Mouse (Mus musculus) hindbrain, embryonic 14.5 days (tissue): ENCODE data around the gene Rtl9. TPM values are rescaled to one million over a fixed set of nuclear protein-coding genes. Genes with fewer than 3 reads are reported as not detected.
A peak's percentile ranks its signal among the peaks of the same experiment; 100 is the strongest.

Experiments used
- ATAC-seq: fragments of 200-750 bp; cut with Nextera tagmentation; 2 replicates; pipeline ENCODE4 v1.8.0; 2017; ENCODE audit warnings: moderate number of reproducible peaks, mild to moderate bottlenecking, moderate TSS enrichment, moderate library complexity; ENCODE audit not compliant: low FRiP score
- DNase-seq: peaks from one replicate; pipeline ENCODE4 v3.0.0-alpha.2; 2015; ENCODE audit warnings: low spot score
- H3K27ac ChIP-seq: fragments of 300-500 bp; sonication (generic); 2 replicates; pipeline ENCODE4 v1.5.1; 2014; ENCODE audit warnings: mild to moderate bottlenecking, moderate library complexity
- H3K27me3 ChIP-seq: fragments of 300-500 bp; sonication (generic); 2 replicates; pipeline ENCODE4 v1.6.1; 2014; ENCODE audit warnings: mild to moderate bottlenecking, low read length, mixed read lengths; ENCODE audit not compliant: control insufficient read depth, insufficient read depth
- H3K36me3 ChIP-seq: fragments of 300-500 bp; sonication (generic); replicated peaks from 2 replicates; pipeline ENCODE4 v1.6.1; 2014; ENCODE audit not compliant: control insufficient read depth, insufficient read depth
- H3K4me1 ChIP-seq: fragments of 300-500 bp; sonication (generic); replicated peaks from 2 replicates; pipeline ENCODE4 v1.6.1; 2014; ENCODE audit warnings: antibody characterized with exemption, low read length, mixed read lengths; ENCODE audit not compliant: control insufficient read depth, insufficient read depth
- H3K4me2 ChIP-seq: fragments of 300-500 bp; sonication (generic); replicated peaks from 2 replicates; pipeline ENCODE4 v1.6.1; 2014; ENCODE audit warnings: mild to moderate bottlenecking, moderate library complexity
- H3K4me3 ChIP-seq: fragments of 300-500 bp; sonication (generic); replicated peaks from 2 replicates; pipeline ENCODE4 v1.5.1; 2014; ENCODE audit warnings: mild to moderate bottlenecking, low read length
- H3K9ac ChIP-seq: fragments of 300-500 bp; sonication (generic); 2 replicates; pipeline ENCODE4 v1.6.1; 2014
- H3K9me3 ChIP-seq: fragments of 300-500 bp; sonication (generic); 2 replicates; pipeline ENCODE4 v1.6.1; 2016; ENCODE audit warnings: low read length; ENCODE audit not compliant: control insufficient read depth
- WGBS: fragments of 180-500 bp; shearing (Covaris S2); extraction: QIAGEN DNeasy Blood & Tissue Kit; methylation state at CpG from one replicate; pipeline ENCODE4 v1.1.7; 2014; 5-methylcytosine and 5-hydroxymethylcytosine counted together
- polyA plus RNA-seq: library from polyadenylated mRNA; unstranded; fragments of >200 nt; fragmentation: Nextera tagmentation; extraction: Ambion mirVana; gene quantifications from 2 replicates; pipeline ENCODE4 v1.2.1, GENCODE M21; 2014

Rtl9 gene
- polyA plus RNA-seq, 1 experiment from 2014 or later = 0.67 TPM

DNA sequence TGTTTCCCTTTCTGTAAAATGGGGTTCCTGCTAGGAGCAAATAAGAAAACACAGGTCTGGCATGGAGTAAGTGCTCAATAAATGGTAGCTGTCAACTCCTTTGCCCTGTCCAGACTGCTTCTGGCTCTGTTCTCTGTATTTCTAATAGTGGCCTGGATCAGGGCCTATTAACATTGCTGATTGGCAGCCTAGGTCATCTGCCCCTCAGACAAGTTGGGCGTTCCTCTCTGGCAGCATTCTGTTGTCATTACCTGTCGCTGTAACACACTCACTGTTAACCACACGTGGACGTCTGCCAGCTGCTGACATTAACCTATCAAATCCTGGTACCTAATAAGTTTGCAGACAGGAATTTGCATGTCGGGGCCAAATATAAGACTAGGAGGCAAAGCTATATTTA is 31.8 kb upstream of the Rtl9 start:
- no peak for ATAC-seq
- WGBS = 69% methylated on average over 5 of the region's 5 CpGs
- Histone ChIP-seq H3K4me2 (no peak overlapping the region), H3K9me3 (no peaks in the 10 kb centered on the region), H3K4me1 (no peaks in the 10 kb centered on the region), H3K4me3 (no peak overlapping the region), H3K27ac (no peak overlapping the region), H3K9ac (no peak overlapping the region), H3K36me3 (no peaks in the 10 kb centered on the region), H3K27me3 (no peaks in the 10 kb centered on the region)
- no peak for DNase-seq

DNA sequence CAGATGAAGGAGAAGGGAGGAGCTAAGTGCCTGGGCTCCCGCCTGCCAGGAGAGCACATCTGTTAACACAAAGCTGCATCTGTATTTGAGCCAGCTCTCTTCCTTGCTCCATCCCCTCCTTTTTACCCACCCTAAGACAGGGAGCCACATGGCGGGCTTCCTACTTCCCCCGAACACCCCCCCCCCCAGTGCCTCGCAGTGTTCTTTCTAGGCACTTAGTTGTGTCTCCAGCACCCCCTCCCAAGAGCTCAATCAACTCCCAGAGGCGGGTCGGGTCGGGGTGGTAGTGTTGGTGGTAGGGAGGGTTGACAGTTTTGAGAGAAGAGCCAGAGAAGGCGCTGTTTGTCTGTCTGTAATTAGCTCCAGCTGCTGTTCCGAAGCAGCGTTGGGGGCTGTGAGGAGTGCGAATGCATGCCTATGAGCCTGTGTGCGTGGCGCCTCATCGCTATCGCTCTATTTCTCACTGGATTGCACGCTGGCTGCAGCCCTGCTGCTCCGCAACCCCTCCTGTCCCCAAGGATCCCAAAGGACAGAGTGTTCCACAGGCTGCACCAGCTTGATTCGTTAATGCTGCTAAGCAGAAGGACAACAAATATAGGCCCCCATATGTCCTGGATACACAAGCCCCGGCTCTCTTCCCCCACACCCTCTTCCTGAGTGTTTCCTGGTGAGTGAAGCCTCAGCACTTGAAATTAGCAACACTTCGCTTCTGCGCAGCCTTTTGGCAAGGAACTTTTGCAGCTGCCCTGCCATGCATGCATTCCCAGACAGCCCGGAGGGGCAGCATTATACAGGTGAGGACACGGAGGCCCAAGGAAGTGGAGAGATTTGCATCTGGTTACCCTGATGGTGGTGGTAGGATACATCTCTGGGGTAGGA is 18.7 kb upstream of the Rtl9 start:
- H3K4me1 ChIP-seq = no peaks in the 10 kb centered on the region
- 20% methylated on average over 22 of the region's 23 CpGs for whole genome bisulfite sequencing
- H3K27me3 ChIP-seq = peaks cover 20% of the 10 kb centered on the region
- H3K36me3 ChIP-seq = no peaks in the 10 kb centered on the region
- H3K9ac ChIP-seq = peak overlapping the region; percentile 44
- no peak overlapping the region for H3K27ac ChIP-seq
- peak overlapping the region; percentile 28 for H3K4me3 ChIP-seq
- DNase-seq = no peak
- peak; percentile 76; the same call in 1 of the 2 replicates for ATAC-seq
- peak overlapping the region; percentile 55 for H3K4me2 ChIP-seq
- no peaks in the 10 kb centered on the region for H3K9me3 ChIP-seq

DNA sequence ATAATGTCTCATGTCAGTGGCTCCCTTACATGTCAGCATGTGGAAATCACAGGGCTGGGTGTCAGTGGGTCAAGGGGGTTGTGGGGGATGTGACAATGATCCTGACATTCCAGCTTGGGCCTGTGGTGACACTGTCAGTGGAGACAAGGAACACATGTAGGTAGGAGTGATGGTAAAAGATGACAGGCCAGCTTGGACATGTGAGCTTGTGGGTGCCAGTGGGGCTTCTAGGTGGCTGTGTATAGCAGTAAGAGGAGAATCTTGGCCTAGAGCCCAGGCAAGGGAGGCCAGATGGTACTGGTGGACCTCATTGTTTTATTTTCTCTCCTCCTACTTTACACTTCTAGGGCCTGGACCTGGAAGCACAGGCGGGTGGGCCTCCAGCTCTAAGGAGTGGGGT is 16.7 kb upstream of the Rtl9 start:
- Histone ChIP-seq H3K27me3 (peaks cover 12% of the 10 kb centered on the region), H3K9me3 (no peaks in the 10 kb centered on the region), H3K9ac (no peak overlapping the region), H3K4me1 (no peaks in the 10 kb centered on the region), H3K4me2 (no peak overlapping the region), H3K36me3 (no peaks in the 10 kb centered on the region), H3K27ac (no peak overlapping the region), H3K4me3 (no peak overlapping the region)
- ATAC-seq (no peak), DNase-seq (no peak)
- WGBS = 63% methylated on average over 1 of the region's 1 CpGs

DNA sequence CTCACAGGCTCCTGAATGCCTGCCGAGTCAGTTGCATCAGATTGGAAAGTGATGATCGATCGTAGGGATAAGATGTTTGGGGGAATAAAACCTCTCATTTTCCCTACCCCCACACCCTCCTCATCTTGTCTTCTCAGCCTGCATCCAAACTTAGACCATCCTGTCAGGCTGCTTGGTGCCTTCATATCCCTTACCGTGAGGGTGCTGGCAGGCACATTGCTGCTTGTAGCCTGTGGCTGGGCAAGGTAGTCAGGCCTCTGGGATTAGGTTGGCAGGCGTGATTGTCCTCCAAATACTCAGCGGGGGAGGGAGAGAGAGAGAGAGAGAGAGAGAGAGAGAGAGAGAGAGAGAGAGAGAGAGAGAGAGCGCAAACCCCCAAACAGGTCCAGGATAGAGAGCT is 11.2 kb upstream of the Rtl9 start:
- Histone ChIP-seq H3K4me2 (no peak overlapping the region), H3K9me3 (no peaks in the 10 kb centered on the region), H3K4me1 (no peaks in the 10 kb centered on the region), H3K27ac (no peak overlapping the region), H3K4me3 (no peak overlapping the region), H3K36me3 (no peaks in the 10 kb centered on the region), H3K27me3 (peaks cover 13% of the 10 kb centered on the region; the same call in 1 of the 2 replicates), H3K9ac (no peak overlapping the region)
- 74% methylated on average over 7 of the region's 7 CpGs for WGBS
- ATAC-seq = no peak
- no peak for DNase-seq

DNA sequence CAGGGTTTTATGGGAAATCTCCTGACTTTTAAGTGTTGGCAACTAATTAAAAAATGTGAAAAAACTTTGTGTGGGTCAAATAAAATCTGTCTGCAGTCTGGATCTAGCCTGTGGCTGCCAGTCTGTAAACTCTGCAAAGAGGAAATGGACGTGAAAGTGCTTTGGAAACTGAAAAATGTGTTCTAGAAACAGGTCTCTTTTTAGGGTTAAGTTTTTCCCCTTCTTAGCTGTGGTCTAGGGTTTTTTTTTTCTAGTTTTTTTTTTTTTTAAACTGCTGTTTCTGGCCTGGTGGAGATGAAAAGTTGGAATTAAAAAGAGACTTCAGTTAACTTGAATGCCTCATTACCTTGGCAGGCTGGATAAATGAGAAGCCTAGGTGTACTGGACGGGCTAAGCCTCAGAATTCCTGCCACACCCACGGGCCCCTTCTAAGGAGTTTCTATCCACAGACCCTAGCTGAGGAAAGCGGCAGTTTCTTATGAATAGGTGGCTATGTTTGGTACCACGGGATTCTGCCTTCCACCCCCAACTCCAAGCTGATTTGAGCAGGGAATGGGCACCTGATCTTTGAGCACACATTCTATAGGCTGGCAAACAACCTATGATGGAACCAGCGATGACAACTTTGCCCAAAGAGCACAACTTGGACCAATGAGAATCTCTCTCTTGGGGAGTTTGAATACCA is 8.3 kb upstream of the Rtl9 start:
- H3K36me3 ChIP-seq = no peaks in the 10 kb centered on the region
- H3K9ac ChIP-seq = no peak overlapping the region
- no peak overlapping the region for H3K4me3 ChIP-seq
- DNase-seq = no peak
- no peaks in the 10 kb centered on the region for H3K9me3 ChIP-seq
- 84% methylated on average over 6 of the region's 6 CpGs for WGBS
- no peak overlapping the region for H3K4me2 ChIP-seq
- no peak for ATAC-seq
- H3K4me1 ChIP-seq = no peaks in the 10 kb centered on the region
- 0 out of 2 replicates have a peak, but pooled peaks cover 13% of the 10 kb centered on the region for H3K27me3 ChIP-seq
- H3K27ac ChIP-seq = no peak overlapping the region

DNA sequence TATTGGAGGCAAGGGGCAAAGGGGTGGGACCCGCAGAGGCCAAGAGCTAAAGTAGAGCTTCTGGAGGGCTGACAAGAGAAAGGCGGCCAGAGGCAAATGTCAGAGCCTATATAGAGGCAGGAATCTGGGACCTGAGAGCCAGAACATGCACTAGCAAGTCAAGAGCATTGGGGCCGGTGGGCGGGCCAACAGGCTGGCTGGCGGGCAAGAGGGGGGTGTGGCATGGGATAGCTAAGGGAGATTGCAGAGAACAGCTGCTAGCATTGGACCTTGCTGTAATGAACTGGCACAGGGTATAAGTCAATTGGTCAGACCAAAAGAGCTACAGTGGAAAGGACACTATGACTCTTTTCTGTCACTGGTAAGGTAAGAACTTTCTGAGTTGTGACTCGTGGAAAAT is 1.8 kb upstream of the Rtl9 start:
- H3K9me3 ChIP-seq = no peaks in the 10 kb centered on the region
- no peak for DNase-seq

DNA sequence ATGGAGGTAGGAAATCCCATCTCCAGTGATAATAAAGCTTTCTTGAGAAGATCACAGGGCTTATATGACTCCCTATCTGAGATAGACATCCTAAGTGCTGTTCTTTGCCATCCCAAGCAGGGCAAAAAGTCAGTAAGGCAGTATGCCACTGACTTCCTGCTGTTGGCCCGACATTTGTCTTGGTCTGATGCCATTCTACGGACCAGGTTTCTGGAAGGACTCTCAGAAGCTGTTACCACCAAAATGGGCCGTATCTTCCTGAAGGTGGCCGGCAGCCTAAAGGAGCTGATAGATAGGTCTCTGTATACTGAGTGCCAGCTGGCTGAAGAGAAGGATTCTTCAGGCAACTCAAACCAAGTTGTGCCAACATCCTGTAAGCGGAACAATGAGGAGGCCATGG is 3.8 kb downstream of the Rtl9 start:
- no peaks in the 10 kb centered on the region for H3K9me3 ChIP-seq
- 97% methylated on average over 5 of the region's 5 CpGs for WGBS
- H3K27ac ChIP-seq = no peak overlapping the region
- no peak overlapping the region for H3K4me3 ChIP-seq
- ATAC-seq (no peak), DNase-seq (no peak)
- H3K4me2 ChIP-seq = no peak overlapping the region
- no peaks in the 10 kb centered on the region; the same call in 1 of the 2 replicates for H3K27me3 ChIP-seq
- H3K4me1 ChIP-seq = no peaks in the 10 kb centered on the region
- H3K9ac ChIP-seq = no peak overlapping the region
- H3K36me3 ChIP-seq = no peaks in the 10 kb centered on the region

More for the DNA sequence above, 1.8 kb upstream of the Rtl9 start:
- no peak for ATAC-seq
- Histone ChIP-seq H3K36me3 (no peaks in the 10 kb centered on the region), H3K4me3 (no peak overlapping the region), H3K9ac (no peak overlapping the region), H3K27me3 (peaks cover 3% of the 10 kb centered on the region; the same call in 1 of the 2 replicates), H3K27ac (no peak overlapping the region), H3K4me2 (no peak overlapping the region), H3K4me1 (no peaks in the 10 kb centered on the region)
- WGBS = 77% methylated on average over 6 of the region's 6 CpGs

DNA sequence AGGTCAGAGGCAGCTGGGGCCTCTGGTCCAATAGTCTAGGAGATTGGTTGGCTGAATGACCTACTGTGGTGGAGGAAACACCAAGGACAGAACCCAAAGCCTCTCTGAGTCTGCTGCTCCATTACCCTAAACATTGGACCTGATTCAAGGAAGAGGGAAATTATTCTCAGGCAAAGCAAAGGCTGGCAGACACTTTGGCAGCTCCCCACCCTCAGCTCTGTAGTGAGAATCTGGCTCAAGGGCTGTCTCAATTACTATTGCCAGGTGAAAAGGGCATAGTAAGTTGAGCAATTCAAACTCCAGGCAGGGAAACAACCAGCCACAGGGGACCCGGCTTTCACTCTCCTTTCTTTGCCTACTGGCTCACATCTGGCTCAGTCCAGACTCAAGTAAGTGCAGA is 6.5 kb downstream of the Rtl9 start:
- 86% methylated on average over 1 of the region's 1 CpGs for WGBS
- ATAC-seq (no peak), DNase-seq (no peak)
- Histone ChIP-seq H3K27ac (no peak overlapping the region), H3K36me3 (no peaks in the 10 kb centered on the region), H3K4me2 (no peak overlapping the region), H3K9ac (no peak overlapping the region), H3K4me1 (no peaks in the 10 kb centered on the region), H3K27me3 (no peaks in the 10 kb centered on the region), H3K9me3 (no peaks in the 10 kb centered on the region), H3K4me3 (no peak overlapping the region)

DNA sequence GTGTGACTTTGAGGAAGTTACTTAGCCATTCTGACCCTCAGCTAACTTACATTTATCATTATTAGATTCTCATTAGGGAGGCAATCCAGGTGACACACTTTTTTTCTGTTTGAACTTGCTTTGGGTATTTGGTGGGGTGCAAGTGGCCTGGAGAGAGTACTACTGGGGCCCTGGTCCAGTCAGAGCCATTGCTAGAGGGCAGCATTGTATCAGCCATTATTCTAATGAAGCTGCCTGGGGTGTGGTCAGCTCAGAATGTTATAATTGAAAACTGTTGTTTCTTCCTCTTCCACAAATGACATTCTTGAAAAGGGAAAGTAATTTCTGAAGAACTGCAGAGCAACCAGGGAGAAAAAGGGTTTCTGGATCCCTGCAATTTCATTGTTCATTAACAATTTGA is 13.2 kb downstream of the Rtl9 start:
- ATAC-seq (no peak), DNase-seq (no peak)
- H3K4me3 ChIP-seq = no peak overlapping the region
- no peak overlapping the region for H3K9ac ChIP-seq
- no peaks in the 10 kb centered on the region for H3K9me3 ChIP-seq
- no peaks in the 10 kb centered on the region for H3K27me3 ChIP-seq
- no peak overlapping the region for H3K27ac ChIP-seq
- no peaks in the 10 kb centered on the region for H3K36me3 ChIP-seq
- H3K4me2 ChIP-seq = no peak overlapping the region
- no peaks in the 10 kb centered on the region for H3K4me1 ChIP-seq
